Mouse (Mus musculus) cerebellum, adult (tissue): ENCODE measurements around the gene AC192777.2.
"Not testable (repeated sequence)": the region's sequence is repeated elsewhere in the genome, so short reads cannot be mapped to it uniquely, and the experiment has no call there.

ENCODE experiments used
- ATAC-seq: cut with Nextera tagmentation; 2 replicates; pipeline ENCODE4 v1.9.2; 2017; ENCODE audit warnings: mild to moderate bottlenecking, moderate library complexity, mixed read lengths; ENCODE audit not compliant: insufficient number of reproducible peaks, low FRiP score, low TSS enrichment

Gene AC192777.2

DNA sequence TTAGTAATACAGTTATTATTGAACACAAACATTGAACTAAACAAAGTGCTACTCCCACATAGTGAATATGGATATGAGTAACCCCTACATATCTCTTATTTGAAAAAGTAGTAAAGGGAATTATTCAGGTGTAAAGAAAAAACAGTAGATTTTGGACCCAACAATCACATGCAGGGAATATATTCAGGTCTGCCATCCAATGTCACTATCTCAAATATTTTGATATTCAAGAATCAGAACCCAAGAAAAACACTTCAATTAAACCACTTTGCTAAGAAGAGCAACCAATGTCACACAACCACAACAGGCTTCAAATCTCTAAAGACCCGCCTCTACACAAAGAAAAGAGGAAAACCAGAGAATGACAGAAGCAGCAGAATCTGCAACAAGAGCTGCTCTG, at the start of gene AC192777.2:
TSS of gene AC192777.2 (plus strand) at position 301 of the 400 bp plus-strand sequence.
- ATAC-seq: not testable (repeated sequence)

DNA sequence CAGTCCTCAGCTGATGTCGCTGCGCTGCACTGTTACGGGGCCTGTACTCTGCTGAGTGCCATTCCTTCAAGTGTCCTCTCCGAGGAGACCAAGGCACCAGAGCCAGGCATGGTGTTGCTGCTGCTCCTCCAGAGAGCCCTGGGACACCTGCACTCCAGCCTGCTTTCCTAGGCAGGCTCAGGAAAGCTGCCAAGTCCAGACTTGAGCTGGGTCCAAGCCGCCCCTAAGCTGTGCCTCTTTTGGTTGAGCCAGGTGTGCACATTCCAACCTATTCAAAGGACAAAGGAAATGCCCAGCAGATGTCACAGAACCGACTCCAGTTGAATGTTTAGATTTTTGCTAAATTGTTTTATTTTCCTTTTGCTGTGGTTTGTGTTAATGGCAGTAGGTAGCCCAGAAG, 20.9 kb downstream of the AC192777.2 start:
- not testable (repeated sequence) for ATAC-seq

DNA sequence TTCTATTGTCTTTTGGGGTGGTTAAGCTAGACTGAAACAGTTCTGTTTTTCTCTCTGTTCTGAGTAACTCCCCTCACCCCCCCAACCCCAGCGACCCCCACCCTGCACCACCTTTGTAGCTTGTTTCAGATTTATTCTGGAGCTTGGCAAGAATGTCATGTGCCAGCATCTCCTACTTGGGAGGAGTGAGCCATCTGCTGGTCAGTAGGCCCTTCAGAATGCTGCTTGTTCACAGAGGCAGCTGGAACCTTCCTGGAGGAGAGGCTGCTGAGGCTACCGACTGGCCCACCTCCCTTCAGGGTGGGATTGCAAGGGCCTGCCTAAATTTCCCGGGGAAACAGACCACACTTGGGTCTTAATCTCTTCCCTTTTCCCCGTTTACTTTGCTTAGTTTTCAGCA, 21.6 kb downstream of the AC192777.2 start:
- not testable (repeated sequence) for ATAC-seq
